Mouse (Mus musculus) urinary bladder, postnatal 25 days (tissue): ENCODE data around the gene Rab9.

ENCODE experiments used
- DNase-seq: peaks from one replicate; pipeline ENCODE4 v3.0.0; 2022; ENCODE audit warnings: low spot score

Gene Rab9

GRCm38 (mm10) chrX:166479365-166479983 is at the start of gene Rab9:
Gene Rab9 (minus strand): TSS chrX:166479867.
- peak; percentile 81 for DNase-seq

GRCm38 (mm10) chrX:166528126-166528525 is 48.5 kb upstream of the Rab9 start:
- DNase-seq = no peak

- no peak for DNase-seq
These were observed 46.1 kb upstream of the Rab9 start for GRCm38 (mm10) chrX:166525637-166526315.

- DNase-seq = no peak
These were observed 41.1 kb upstream of the Rab9 start for GRCm38 (mm10) chrX:166520782-166521181.

- DNase-seq = no peak
These were observed 38.7 kb upstream of the Rab9 start, which contains the start of gene Tceanc for GRCm38 (mm10) chrX:166518345-166518744. Gene Tceanc (minus strand): TSS chrX:166518567.

GRCm38 (mm10) chrX:166516631-166517030 is 37.0 kb upstream of the Rab9 start:
- no peak for DNase-seq

- no peak for DNase-seq
These were observed 36.3 kb upstream of the Rab9 start for GRCm38 (mm10) chrX:166515923-166516322.

- DNase-seq = peak; percentile 7
These were observed 34.4 kb upstream of the Rab9 start for GRCm38 (mm10) chrX:166514035-166514434.

- DNase-seq = no peak
These were observed 32.4 kb upstream of the Rab9 start for GRCm38 (mm10) chrX:166512071-166512470.

- no peak for DNase-seq
These were observed 31.4 kb upstream of the Rab9 start for GRCm38 (mm10) chrX:166511107-166511506.

- DNase-seq = peak; percentile 77
These were observed 30.4 kb upstream of the Rab9 start for GRCm38 (mm10) chrX:166509761-166510738.

- no peak for DNase-seq
These were observed 24.8 kb upstream of the Rab9 start for GRCm38 (mm10) chrX:166504421-166504820.

GRCm38 (mm10) chrX:166499496-166500190 is 20.0 kb upstream of the Rab9 start:
- no peak for DNase-seq

GRCm38 (mm10) chrX:166497771-166498170 is 18.1 kb upstream of the Rab9 start:
- no peak for DNase-seq

GRCm38 (mm10) chrX:166495052-166495451 is 15.4 kb upstream of the Rab9 start:
- no peak for DNase-seq

- DNase-seq = peak; percentile 7
These were observed 869 bp downstream of the Rab9 start for GRCm38 (mm10) chrX:166478631-166479364.

- DNase-seq = no peak
These were observed 2.3 kb downstream of the Rab9 start for GRCm38 (mm10) chrX:166477393-166477792.

GRCm38 (mm10) chrX:166472612-166473011 is 7.1 kb downstream of the Rab9 start:
- DNase-seq = no peak

- no peak for DNase-seq
These were observed 11.3 kb downstream of the Rab9 start for GRCm38 (mm10) chrX:166468321-166468720.

- DNase-seq = no peak
These were observed 24.1 kb downstream of the Rab9 start for GRCm38 (mm10) chrX:166455525-166455924.

- no peak for DNase-seq
These were observed 25.3 kb downstream of the Rab9 start for GRCm38 (mm10) chrX:166454331-166454730.
